Mouse (Mus musculus) layer of hippocampus, adult 2 months (tissue): ENCODE results near the gene Nr2e3. TPM values are rescaled to one million over a fixed set of nuclear protein-coding genes. Genes with fewer than 3 reads are reported as not detected.
"Not testable (repeated sequence)": the region's sequence is repeated elsewhere in the genome, so short reads cannot be mapped to it uniquely, and the experiment has no call there.

ENCODE experiments used
- DNase-seq, 2 experiments: peaks; one replicate each; pipeline ENCODE4 v3.0.0; 2022; ENCODE audit warnings: low spot score in 2 of 2
- H3K27ac ChIP-seq: fragments of 200-600 bp; 2 replicates; pipeline ENCODE4 v1.8.1; 2022
- H3K4me3 ChIP-seq: fragments of 200-600 bp; 2 replicates; pipeline ENCODE4 v1.8.1; 2022; ENCODE audit warnings: mild to moderate bottlenecking
- CTCF ChIP-seq: fragments of 200-600 bp; conservative IDR thresholded peaks from 2 replicates; pipeline ENCODE4 v1.8.1; 2022; ENCODE audit warnings: antibody characterized with exemption, mild to moderate bottlenecking, moderate library complexity
- total RNA-seq, 2 experiments: library from RNA; stranded (reverse); gene quantifications; 2 replicates each; pipeline ENCODE4 v1.2.3; 2021

The Nr2e3 gene
- total RNA-seq, 2 experiments from 2014 or later, result not detected

- no peak for DNase-seq
- Histone ChIP-seq H3K27ac (no peak overlapping the region), H3K4me3 (no peak overlapping the region)
- TF ChIP-seq CTCF, result no peak
Observed at GRCm38 (mm10) chr9:59961201-59961955, 919 bp upstream of the Nr2e3 start.

GRCm38 (mm10) chr9:59959276-59959675, 1.2 kb downstream of the Nr2e3 start:
- TF ChIP-seq CTCF, result peak; percentile 92
- DNase-seq, result peak; percentile 39 to 68
- Histone ChIP-seq H3K27ac (no peak overlapping the region), H3K4me3 (no peak overlapping the region)

- H3K4me3 ChIP-seq, DNase-seq, H3K27ac ChIP-seq: not testable (repeated sequence)
Observed at GRCm38 (mm10) chr9:59958115-59958514, 2.3 kb downstream of the Nr2e3 start.

GRCm38 (mm10) chr9:59956496-59956895, 4.0 kb downstream of the Nr2e3 start:
- no peak overlapping the region for H3K27ac ChIP-seq
- H3K4me3 ChIP-seq, result no peak overlapping the region
- no peak for TF ChIP-seq CTCF
- DNase-seq, result no peak

GRCm38 (mm10) chr9:59955692-59956091, 4.8 kb downstream of the Nr2e3 start:
- H3K27ac ChIP-seq, result no peak overlapping the region
- no peak for DNase-seq
- H3K4me3 ChIP-seq, result no peak overlapping the region
- no peak for TF ChIP-seq CTCF

GRCm38 (mm10) chr9:59955199-59955598, 5.3 kb downstream of the Nr2e3 start:
- Histone ChIP-seq H3K4me3 (no peak overlapping the region), H3K27ac (no peak overlapping the region)
- TF ChIP-seq CTCF, result no peak
- no peak for DNase-seq

- Histone ChIP-seq H3K4me3 (no peak overlapping the region), H3K27ac (no peak overlapping the region)
- DNase-seq, result no peak
- no peak for TF ChIP-seq CTCF
Observed at GRCm38 (mm10) chr9:59953556-59953955, 6.9 kb downstream of the Nr2e3 start.

- DNase-seq, result no peak
- TF ChIP-seq CTCF, result no peak
- Histone ChIP-seq H3K27ac (no peak overlapping the region), H3K4me3 (no peak overlapping the region)
Observed at GRCm38 (mm10) chr9:59952515-59953070, 7.9 kb downstream of the Nr2e3 start.

- no peak overlapping the region for H3K4me3 ChIP-seq
- H3K27ac ChIP-seq, result no peak overlapping the region
- DNase-seq, result no peak
- TF ChIP-seq CTCF, result no peak
Observed at GRCm38 (mm10) chr9:59951943-59952342, 8.5 kb downstream of the Nr2e3 start.

GRCm38 (mm10) chr9:59951001-59951750, 9.3 kb downstream of the Nr2e3 start:
- TF ChIP-seq CTCF, result no peak
- H3K27ac ChIP-seq, result no peak overlapping the region
- no peak for DNase-seq
- no peak overlapping the region for H3K4me3 ChIP-seq

- Histone ChIP-seq H3K4me3 (no peak overlapping the region), H3K27ac (no peak overlapping the region)
- DNase-seq, result no peak
- no peak for TF ChIP-seq CTCF
Observed at GRCm38 (mm10) chr9:59949981-59950380, 10.5 kb downstream of the Nr2e3 start.

- no peak for DNase-seq
- TF ChIP-seq CTCF, result no peak
- H3K4me3 ChIP-seq, result no peak overlapping the region
- no peak overlapping the region for H3K27ac ChIP-seq
Observed at GRCm38 (mm10) chr9:59949511-59949910, 10.9 kb downstream of the Nr2e3 start.

- no peak for TF ChIP-seq CTCF
- Histone ChIP-seq H3K4me3 (no peak overlapping the region), H3K27ac (no peak overlapping the region)
- DNase-seq, result no peak
Observed at GRCm38 (mm10) chr9:59948691-59949250, 11.7 kb downstream of the Nr2e3 start.
